Mouse (Mus musculus): ENCODE results near the gene Nlgn2.

The Nlgn2 gene

DNA sequence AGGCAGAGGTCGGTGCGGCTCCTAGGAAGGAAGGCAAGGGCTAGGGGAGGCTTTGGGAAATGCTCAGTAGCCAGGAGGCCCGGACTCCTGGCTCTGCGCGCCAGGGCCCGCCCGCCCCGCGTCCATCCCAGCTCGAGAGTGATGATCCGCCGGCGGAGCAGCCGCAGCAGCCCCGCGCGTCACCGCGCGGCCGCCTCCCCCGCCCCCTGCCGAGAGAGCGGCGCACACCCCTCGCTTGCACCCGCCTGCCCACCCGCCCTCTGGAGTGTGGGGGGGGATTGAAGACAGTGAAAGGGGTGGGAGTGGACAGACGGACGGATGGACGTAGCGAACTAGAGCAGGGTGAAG lies at the start of gene Nlgn2:
Nlgn2 (minus strand) TSS at position 181 of the 348 bp plus-strand sequence.
- DNase-seq (ENCODE audit: low spot score) = no peak

DNA sequence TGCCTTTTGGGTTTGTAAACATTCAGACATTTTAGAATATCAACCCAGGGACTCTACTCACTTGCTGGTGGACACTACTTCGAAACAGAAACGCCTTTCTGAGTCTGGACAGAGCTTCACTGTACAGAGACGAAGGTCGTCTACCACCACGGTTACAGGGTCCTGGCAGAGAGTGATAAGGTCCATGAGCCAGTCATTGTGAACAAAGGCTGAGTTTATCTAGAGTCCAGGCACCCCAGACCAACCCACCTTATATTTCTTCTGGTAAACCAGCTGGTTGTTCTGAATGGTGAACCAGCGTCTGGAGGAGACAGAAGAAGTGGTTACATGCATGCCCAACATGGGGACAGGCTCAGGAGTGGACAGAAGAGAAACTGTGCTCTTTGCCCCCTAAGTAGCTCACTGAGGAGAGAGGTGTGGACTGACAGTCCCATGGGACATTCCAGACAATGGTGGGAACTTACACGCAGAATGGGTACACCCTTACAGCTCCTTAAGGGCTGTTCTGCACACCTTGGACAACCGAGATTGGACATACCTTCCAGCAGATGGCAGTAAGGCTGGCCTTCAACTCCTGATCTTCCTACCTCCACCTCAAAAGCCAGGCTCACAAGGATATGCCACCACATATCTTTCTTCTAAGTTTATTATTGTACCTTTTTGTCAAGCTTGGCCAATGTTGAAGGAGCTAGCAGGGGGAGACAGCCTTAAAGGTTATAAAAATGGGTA lies 49.5 kb upstream of the Nlgn2 start:
- DNase-seq (ENCODE audit: low spot score) = no peak

DNA sequence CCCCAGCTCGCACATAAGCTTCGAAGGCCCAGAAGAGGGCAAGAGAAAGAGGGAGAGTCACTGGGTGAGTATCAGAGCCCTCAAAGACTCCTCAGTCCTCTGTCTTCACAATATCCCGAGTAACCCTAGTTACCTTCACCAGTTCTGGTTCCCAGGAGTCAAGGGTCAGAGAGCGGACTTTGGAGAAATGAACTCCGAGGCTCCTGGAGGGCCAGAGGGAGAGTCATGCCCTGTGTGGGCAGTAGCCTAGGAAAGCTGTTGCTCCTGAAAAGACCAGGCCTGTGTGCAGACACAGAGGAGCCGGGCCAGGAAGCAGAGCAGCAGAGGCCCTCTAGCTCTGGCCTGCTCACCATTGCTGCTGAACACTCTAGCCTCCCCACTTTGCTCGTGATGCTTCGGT lies 47.1 kb upstream of the Nlgn2 start:
- no peak for DNase-seq (ENCODE audit: low spot score)

DNA sequence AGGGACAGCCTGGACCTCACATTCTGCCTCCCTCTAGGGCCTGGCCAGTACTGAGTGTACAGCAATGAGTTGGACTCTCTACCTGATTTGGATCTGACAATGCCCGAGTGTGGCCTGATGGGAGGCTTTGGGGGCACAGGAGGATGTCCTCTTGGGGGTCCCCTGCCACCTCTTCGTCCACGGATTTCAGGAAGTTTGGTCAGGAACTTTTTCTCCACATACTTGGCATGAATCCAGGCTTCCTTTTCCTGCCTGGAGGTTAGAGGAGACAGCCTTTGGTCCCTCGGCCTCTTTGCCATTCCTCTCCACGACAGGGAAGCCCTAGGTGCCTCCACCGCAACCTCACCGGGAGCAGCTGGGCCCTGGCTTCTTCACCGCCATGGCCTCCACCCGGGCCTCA lies 46.7 kb upstream of the Nlgn2 start:
- DNase-seq (ENCODE audit: low spot score) = no peak

DNA sequence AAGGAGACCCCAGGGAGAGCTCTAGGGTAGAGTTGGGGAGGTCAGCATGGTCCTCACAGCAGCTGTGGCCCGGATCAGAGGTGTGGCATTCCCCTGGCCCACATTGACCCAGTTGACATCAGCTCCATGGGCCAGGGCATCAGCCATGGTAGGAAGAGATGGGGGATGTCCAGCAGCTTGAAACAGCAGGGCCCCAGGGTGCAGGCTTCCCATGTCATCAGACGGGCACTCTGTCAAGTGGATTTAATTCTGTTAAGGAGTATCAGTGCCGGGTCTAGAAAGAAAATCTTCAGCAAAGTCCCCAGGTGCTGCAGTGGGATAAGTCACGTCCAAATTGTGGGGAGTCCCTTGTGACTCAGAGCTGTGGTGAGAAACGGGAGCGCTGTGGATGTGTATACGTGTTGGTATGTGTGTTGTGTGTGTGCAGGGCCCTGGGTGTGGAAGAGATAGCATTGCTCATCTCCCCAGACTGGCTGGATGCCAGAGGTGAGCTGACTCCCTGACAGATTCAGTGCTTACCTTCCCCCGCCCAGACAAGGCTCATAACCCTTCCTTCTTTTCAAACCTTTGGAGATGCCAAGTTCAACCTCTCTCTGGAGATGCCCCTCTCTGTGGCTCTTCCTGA lies 46.1 kb upstream of the Nlgn2 start:
- no peak for DNase-seq (ENCODE audit: low spot score)

DNA sequence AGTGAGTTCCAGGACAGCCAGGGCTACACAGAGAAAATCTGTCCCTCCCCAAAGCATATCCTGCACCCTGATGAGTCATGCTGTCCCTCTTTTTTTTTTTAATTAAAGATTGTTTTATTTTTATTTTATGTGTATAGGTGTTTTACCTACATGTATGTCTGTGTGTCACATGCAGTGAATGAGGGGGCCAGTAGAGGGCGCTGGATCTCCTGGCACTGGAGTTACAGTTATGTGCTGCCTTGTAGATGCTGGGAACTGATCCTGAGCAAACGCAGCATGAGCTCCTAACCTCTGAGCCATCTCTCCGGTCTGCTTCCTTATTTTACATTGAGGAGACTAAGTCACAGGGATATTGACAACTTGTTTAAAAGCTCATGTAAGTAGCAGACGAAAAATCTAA lies 45.5 kb upstream of the Nlgn2 start:
- peak; percentile 62 for DNase-seq (ENCODE audit: low spot score)

DNA sequence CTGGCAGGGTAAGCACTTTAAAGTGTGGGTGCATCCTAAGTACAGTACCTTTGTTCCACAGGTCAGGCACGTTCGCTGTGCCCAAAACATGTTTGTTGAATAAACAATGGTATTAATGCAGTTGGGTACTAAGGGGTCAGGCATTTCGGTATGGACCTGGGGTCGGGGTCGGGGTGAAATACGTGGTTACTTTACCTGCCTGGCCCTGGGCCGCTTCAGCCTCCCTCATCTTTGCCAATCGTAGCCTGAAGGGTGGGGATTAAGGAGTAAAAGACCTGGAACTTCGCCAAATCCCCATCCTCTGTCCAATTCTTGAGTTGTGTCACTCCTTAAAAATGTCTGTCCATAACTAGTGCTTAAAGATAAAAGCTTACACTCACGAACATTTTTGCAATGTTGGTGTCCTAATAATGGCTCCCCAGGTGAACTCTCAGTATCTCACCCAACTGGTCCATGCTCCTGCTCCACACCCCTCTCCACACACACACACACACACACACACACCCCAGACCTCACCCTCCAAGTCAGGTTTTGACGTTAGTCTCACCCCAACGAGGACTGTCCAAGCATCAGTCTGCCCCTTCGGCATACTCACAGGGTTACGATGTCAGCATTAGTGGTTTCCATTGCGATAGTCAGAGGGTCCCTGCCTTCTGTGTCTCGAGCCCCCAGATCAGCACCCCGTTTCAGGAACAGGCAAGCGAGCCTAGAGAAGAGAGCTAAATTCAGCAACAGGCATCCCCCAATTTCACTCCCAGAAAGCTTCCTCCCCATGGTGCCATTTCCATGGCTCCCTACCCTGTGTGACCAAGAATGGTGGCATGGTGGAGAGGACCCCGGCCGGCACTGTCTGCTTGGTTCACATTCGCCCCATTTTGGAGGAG lies 44.4 kb upstream of the Nlgn2 start:
- DNase-seq (ENCODE audit: low spot score) = no peak

DNA sequence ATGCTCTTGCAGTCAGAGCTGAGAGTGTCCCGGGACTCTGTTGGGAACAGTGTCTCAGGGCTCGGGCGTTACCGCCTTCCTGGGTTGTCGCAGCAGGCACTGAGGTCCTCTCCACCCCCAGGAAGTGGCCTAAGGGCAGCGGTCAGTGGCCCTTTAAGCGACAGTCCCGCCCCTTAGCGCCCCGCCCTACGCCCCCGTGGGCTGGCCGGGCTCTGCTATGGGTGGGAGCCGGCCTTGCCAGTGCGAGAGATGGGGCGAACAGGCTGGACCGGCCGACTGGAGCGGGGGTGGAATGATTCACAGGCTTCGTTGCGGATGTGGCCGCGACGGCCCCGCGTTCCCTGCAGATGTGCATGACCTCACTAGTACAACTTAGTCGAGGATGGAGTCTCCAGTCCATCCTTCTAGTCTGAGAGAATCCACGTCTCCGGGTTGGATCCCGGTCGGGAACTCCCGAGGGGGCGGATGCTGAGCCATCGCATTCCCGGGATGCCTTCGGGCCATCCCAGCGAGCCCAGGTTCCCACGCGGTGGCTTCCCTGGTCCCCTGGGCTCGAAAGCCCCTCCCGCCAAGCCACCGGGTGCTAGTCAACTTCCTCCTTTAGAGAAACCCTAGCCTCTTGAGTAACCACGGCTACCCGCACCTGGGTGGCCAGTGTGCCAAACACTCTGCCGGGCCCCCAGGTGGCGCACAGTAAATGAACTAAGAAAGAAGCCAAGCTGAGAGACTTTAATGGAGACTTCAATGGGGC lies 43.4 kb upstream of the Nlgn2 start, which contains the start of gene Kctd11:
Kctd11 (minus strand) TSS at position 554 of the 751 bp plus-strand sequence.
- peak; percentile 79 for DNase-seq (ENCODE audit: low spot score)

DNA sequence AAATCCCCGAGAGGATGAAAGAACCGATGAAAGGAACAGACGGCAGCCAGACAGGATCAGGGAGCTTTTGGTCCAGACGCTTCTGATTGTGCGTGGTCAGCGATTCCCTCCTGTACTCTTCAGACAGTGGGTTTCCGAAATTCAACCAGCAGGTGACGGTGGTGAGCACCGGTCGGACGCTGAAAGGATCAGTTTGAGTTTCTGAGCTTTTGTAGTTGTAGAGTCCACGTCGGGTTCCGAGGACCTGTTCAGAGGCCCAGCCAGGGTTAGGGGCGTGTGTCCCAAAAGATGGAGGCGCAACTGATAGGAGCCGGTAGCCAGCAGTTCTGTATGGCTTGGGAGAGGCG lies 42.9 kb upstream of the Nlgn2 start:
- peak; percentile 54 for DNase-seq (ENCODE audit: low spot score)

DNA sequence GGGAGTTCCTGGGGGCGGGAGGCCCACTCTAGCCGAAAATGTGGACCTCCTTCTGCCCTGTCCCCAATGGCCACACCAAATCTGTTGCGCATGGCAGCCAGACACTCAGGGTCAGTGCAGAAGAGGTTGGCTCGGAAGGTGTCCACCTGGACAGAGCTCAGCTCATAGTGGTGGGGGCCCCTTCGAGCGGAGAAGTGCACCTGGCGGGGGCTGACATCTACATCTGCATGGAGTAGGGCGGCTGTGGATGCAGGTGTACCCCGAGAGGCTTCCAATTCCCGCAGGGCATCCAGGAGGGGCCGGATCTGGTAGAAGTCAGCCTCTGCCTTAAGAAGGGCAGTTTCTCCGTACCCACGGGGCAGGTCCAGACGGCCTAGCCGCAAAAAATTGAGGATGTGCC lies 42.1 kb upstream of the Nlgn2 start:
- no peak for DNase-seq (ENCODE audit: low spot score)

DNA sequence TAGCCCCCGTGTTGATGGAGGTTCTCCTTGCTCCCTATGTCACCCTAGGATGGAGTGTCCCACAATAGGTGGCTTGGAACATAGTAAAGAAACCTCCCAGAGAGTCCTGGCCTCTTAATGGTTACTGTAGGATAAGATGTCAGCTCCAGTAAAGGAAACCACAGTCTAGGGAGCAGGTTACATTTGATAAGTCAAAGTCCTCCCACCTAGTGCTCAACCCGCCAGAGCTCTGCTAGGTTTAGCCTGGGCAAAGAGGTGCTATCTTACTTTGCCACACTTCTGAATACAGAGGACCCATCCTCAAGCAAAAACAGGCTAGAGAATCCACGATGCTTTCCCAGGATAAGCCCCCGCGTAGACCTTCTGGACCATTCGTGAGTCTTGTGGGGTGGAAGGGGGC lies 41.4 kb upstream of the Nlgn2 start:
- DNase-seq (ENCODE audit: low spot score) = no peak

DNA sequence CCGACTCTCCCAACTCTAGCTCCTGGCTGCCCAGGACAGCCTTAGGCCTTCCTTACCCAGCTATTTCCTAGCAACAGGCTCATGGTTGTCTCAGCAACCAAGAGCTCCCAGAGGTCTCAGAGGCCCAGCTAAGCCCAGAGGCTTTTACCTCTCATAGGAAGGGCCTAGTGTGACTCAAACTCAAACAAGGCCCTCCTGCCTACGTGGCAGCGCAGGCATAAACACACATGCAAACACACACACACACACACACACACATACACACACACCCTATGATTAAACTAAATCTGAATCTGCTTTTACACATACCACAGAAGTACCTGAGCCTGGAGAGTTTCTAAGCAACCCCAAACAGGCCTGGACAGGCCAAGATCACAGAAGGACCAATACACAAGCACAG lies 40.8 kb upstream of the Nlgn2 start:
- DNase-seq (ENCODE audit: low spot score) = no peak

DNA sequence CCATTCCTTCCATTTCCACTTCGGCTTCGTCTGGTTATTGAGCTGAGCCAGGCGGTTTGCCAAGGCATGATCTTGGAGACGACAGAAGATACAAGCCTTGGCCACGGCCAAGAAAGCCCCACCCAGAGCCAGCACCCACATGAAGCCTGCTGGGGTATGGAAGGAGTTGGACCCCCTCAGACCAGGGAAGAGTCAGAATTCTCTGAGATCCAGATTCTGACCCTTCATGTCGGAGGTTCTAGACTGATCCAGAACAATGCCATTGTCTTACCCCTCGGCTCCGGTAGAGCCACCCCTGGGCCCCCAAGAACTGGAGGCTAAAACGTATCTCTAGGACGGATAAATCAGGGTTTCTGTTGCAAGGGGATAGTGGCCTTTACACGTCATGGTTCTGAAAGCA lies 40.3 kb upstream of the Nlgn2 start, which contains the start of gene Tmem95:
Tmem95 (minus strand) TSS at position 141 of the 400 bp plus-strand sequence.
- no peak for DNase-seq (ENCODE audit: low spot score)

DNA sequence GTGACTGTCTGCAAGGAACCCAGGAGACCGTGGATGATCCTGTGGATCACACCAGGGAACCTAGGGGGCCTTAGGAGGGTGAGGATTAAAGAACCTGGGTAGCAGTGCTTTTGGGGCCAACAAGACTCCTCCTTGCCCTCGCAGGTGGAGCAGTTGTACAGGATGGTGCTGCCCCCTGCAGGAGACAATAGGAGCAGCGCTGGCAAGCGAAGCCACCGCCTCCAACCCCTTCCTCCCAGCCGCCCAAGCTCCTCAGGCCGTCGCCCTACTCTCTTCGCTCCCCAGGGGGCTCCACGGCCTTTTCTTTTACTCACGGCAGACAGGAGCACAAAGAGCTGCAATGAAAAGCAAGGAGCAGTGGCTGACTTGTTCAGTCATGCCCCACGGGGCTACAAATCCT lies 39.3 kb upstream of the Nlgn2 start:
- DNase-seq (ENCODE audit: low spot score) = peak; percentile 91

DNA sequence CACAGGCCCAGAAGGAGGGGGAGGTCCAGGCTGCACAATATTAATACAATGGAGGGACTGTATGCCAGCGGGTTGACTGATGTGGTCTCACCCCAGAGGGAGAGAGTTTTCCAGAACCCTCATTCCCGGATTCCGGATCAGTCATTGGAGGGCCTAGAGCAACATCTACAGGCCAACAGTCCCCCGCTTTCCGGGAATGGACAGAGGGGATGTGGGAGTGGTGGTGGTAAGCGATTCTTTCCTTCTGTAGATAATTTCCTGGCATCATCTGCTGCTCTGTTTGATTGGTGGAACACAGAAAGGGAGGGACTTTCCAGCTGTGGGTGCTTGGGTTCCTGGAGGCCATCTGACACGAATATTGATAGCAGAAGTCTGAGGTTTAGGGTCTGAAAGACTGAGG lies 38.6 kb upstream of the Nlgn2 start:
- no peak for DNase-seq (ENCODE audit: low spot score)

DNA sequence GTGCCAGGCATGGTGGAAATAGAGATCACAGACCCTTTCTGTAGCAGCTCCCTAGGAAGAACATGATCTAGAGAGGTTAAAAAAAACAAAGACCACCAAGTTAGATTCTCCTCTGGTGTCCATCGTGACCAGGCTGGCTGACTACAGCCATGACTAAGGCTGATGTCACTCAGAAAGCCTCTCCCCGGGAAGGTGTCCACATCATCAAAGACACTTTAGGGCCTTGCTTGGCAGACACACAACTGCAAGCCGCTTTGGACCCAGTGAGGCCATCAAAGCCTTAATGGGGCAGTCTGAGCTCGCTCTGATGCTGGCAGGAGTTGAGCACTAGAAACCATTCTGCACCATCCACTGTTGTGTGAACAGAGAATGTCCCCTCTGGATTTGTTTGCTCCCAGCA lies 34.9 kb upstream of the Nlgn2 start:
- no peak for DNase-seq (ENCODE audit: low spot score)

DNA sequence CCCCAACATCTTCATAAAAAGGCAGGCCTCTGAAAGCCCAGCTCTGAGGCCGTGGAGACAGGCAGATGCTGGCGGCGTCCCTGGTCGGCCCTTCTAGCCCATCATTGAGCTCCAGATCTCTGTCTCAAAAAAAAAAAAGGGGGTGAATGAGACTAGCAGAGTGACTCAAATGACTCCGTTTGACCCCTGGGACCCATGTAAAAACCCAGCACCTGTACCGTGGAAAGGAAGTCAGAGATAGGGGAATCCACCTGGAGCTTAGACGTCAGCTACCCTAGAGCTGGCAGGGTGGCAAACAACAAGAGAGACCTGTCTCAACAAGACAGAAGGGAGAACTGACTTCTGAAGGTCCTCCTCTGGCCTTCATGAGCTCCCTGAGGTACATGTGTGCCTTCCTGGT lies 34.2 kb upstream of the Nlgn2 start:
- no peak for DNase-seq (ENCODE audit: low spot score)

DNA sequence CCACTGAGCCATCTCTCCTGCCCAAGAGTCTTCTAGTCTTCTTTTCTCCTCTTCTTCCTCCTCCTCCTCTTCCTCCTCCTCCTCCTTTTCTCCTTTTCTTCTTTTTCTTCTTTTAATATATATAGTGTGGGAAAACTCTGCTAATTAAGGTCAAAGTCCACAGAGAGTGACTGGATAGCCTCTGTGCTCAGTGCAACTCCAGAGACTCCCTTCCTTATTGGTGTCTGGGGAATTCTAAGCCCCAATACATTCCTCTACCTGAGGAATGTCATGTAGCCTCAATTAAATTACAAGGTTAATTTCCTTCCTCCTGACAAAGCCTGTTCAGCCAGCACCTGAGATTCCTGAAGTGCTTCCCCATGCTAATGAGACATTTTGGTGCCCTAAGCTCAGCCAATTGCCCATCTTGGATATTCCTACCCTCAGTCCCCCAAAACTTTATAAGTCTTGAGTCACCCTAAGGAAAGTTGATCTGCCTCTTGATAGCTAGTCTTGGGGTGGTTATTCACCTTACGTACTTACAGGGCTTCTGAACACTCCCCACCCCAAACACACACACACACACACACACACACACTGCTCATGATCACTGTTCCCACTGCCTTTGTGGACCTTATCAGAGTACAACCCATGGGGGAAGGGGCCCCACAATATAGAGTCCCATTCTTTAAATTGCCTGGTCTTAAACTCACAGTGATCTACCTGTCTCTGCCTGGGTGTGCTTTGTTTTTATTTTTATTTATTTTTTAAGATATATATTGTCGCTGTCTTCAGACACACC lies 32.9 kb upstream of the Nlgn2 start:
- no peak for DNase-seq (ENCODE audit: low spot score)

DNA sequence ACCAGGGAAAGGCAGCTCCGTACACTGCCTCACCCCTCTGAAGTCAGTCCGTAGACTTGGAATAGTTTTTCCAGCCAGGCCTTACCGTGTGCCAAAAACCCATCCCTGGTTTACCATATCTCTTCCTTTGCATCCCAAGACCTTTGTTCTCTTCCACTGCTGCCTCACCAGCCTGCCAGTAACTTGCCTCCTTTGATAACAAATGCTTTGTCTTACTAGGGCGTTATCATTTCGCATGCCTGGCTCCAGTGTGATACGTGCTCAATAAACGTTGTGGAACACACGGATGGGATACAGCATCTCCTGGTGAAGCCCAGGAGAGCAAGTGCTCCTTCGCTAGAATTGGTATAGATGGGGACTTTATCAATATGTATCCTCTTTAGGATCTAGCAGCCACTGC lies 29.8 kb upstream of the Nlgn2 start:
- no peak for DNase-seq (ENCODE audit: low spot score)

DNA sequence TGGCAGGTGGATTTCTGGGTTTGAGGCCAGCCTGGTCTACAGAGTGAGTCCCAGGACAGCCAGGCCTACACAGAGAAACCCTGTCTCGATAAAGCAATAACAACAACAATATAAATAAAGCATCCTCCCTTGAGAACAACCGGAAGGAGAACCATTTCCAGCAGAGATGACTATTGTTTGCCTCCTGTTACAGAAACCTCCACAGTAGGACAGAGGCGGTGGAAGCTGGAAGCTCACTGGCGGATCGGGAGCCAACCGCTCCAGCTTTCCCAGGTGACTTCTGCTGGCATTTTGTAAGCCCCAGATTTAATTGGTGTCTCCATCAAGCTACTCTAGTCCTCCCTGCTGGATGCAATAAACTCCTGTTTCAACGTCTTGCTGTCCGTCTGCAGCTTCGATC lies 28.0 kb upstream of the Nlgn2 start:
- DNase-seq (ENCODE audit: low spot score) = no peak

DNA sequence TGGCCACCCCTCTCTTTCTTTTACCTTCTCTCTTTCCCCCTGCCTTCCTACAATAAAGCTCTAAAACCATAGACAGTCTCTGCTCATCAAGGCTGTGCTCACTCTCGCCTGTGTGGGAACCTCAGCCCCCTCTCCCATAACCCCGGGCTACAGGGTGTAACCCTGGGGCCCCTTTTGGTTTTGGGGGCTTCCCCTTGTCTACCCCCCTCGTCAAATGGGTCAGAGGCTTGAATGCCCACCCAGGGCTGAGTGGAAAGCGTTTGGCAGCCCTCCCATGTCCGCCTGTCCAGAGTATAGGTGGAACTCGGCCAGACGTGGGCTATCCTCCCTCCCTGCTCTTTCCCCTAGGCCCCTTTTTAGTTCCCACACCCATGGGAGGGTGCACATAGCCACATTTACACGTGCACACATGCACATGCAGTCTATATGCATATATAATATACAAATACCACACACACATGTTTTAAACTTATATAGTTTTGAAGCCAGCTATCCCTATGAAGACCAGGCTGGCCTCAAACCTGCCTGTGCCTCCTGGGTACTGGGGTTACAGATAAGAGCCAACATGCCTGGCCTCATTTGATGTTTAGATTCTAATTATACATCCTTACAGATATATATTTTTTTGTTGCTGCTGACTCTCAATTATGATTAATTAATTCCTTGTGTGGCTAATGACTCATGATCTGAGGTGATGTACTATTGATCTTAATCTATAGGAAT lies 26.7 kb upstream of the Nlgn2 start:
- DNase-seq (ENCODE audit: low spot score) = no peak
